Mouse (Mus musculus): ENCODE results near the gene Ikzf1. TPM values are rescaled to one million over a fixed set of nuclear protein-coding genes. Genes with fewer than 3 reads are reported as not detected.

Ikzf1 gene
- 9.6 TPM for polyA plus RNA-seq (2014; fragmentation: Illumina TruSeq; extraction: RNeasy Lipid Tissue Mini Kit (QIAGEN cat#74804); ENCODE audit: low read depth, low replicate concordance)

GRCm38 (mm10) chr11:11684930-11685852, at the start of gene Ikzf1:
Ikzf1 (plus strand) TSS chr11:11685003.

GRCm38 (mm10) chr11:11808820-11809403, 124.1 kb downstream of the Ikzf1 start, which contains the start of gene Fignl1:
Fignl1 (minus strand) TSS chr11:11808962.

Other genes with a start within 250 kb of the Ikzf1 start
- not detected for gene Spata48, start 222.9 kb upstream of the Ikzf1 start, polyA plus RNA-seq (2014; fragmentation: Illumina TruSeq; extraction: RNeasy Lipid Tissue Mini Kit (QIAGEN cat#74804); ENCODE audit: low read depth, low replicate concordance)
- gene Zpbp, start 222.6 kb upstream of the Ikzf1 start, polyA plus RNA-seq (2014; fragmentation: Illumina TruSeq; extraction: RNeasy Lipid Tissue Mini Kit (QIAGEN cat#74804); ENCODE audit: low read depth, low replicate concordance) = not detected
- gene 4930512M02Rik, start 57.2 kb upstream of the Ikzf1 start, polyA plus RNA-seq (2014; fragmentation: Illumina TruSeq; extraction: RNeasy Lipid Tissue Mini Kit (QIAGEN cat#74804); ENCODE audit: low read depth, low replicate concordance) = not detected
- 11.0 TPM for gene Fignl1, start 124.0 kb downstream of the Ikzf1 start, polyA plus RNA-seq (2014; fragmentation: Illumina TruSeq; extraction: RNeasy Lipid Tissue Mini Kit (QIAGEN cat#74804); ENCODE audit: low read depth, low replicate concordance)
- 151 TPM for gene Ddc, start 213.1 kb downstream of the Ikzf1 start, polyA plus RNA-seq (2014; fragmentation: Illumina TruSeq; extraction: RNeasy Lipid Tissue Mini Kit (QIAGEN cat#74804); ENCODE audit: low read depth, low replicate concordance)

All from sigmoid colon, adult 10 weeks (tissue).